Mouse (Mus musculus): ENCODE measurements at regions not wholly inside any gene's neighbourhood (a gene's known extent, or its start where the extent isn't known, plus 50 kb on each side); places are given as distances from the start of the nearest gene placed in this dataset.

- H3K9me3 ChIP-seq: no peaks in the 10 kb centered on the region
- no peak for ATAC-seq (ENCODE audit: low FRiP score, low read depth)
- 22% methylated on average over 5 of the region's 5 CpGs for WGBS
- H3K27me3 ChIP-seq (replicated peaks): no peaks in the 10 kb centered on the region
- no peak overlapping the region for H3K9ac ChIP-seq
- no peaks in the 10 kb centered on the region for H3K4me1 ChIP-seq
- H3K36me3 ChIP-seq: no peaks in the 10 kb centered on the region
- H3K27ac ChIP-seq: no peak overlapping the region
- H3K4me2 ChIP-seq (replicated peaks): no peak overlapping the region
- H3K4me3 ChIP-seq: no peak overlapping the region
Measured at GRCm38 (mm10) chr8:46898697-46899445, 87.8 kb upstream of the Enpp6 start.

GRCm38 (mm10) chr8:46900826-46901225, 85.9 kb upstream of the Enpp6 start:
- no peaks in the 10 kb centered on the region for H3K36me3 ChIP-seq
- H3K4me3 ChIP-seq: no peak overlapping the region
- no peak for ATAC-seq (ENCODE audit: low FRiP score, low read depth)
- no peaks in the 10 kb centered on the region for H3K4me1 ChIP-seq
- no peak overlapping the region for H3K4me2 ChIP-seq (replicated peaks)
- no peak overlapping the region for H3K9ac ChIP-seq
- H3K27ac ChIP-seq: no peak overlapping the region
- H3K9me3 ChIP-seq: no peaks in the 10 kb centered on the region
- WGBS: 82% methylated on average over 4 of the region's 4 CpGs
- no peaks in the 10 kb centered on the region for H3K27me3 ChIP-seq (replicated peaks)

GRCm38 (mm10) chr8:46904731-46905130, 82.0 kb upstream of the Enpp6 start:
- no peaks in the 10 kb centered on the region for H3K4me1 ChIP-seq
- no peak overlapping the region for H3K27ac ChIP-seq
- H3K9me3 ChIP-seq: no peaks in the 10 kb centered on the region
- no peak overlapping the region for H3K4me2 ChIP-seq (replicated peaks)
- H3K9ac ChIP-seq: no peak overlapping the region
- H3K4me3 ChIP-seq: no peak overlapping the region
- ATAC-seq (ENCODE audit: low FRiP score, low read depth): no peak
- H3K27me3 ChIP-seq (replicated peaks): no peaks in the 10 kb centered on the region
- 89% methylated on average over 3 of the region's 3 CpGs for whole genome bisulfite sequencing
- H3K36me3 ChIP-seq: no peaks in the 10 kb centered on the region

GRCm38 (mm10) chr8:46907390-46907789, 79.3 kb upstream of the Enpp6 start:
- ATAC-seq (ENCODE audit: low FRiP score, low read depth): no peak
- 29% methylated on average over 11 of the region's 11 CpGs for WGBS
- no peaks in the 10 kb centered on the region for H3K9me3 ChIP-seq
- no peak overlapping the region for H3K4me3 ChIP-seq
- H3K4me1 ChIP-seq: no peaks in the 10 kb centered on the region
- H3K4me2 ChIP-seq (replicated peaks): 0 out of 2 replicates have a peak overlapping the region, but pooled peaks have one; percentile 18
- no peak overlapping the region for H3K9ac ChIP-seq
- H3K27ac ChIP-seq: no peak overlapping the region
- no peaks in the 10 kb centered on the region for H3K27me3 ChIP-seq (replicated peaks)
- no peaks in the 10 kb centered on the region for H3K36me3 ChIP-seq

GRCm38 (mm10) chr8:46908186-46908585, 78.5 kb upstream of the Enpp6 start:
- no peak overlapping the region for H3K4me2 ChIP-seq (replicated peaks)
- no peak for ATAC-seq (ENCODE audit: low FRiP score, low read depth)
- H3K9ac ChIP-seq: no peak overlapping the region
- H3K9me3 ChIP-seq: no peaks in the 10 kb centered on the region
- H3K36me3 ChIP-seq: no peaks in the 10 kb centered on the region
- no peaks in the 10 kb centered on the region for H3K27me3 ChIP-seq (replicated peaks)
- 94% methylated on average over 4 of the region's 4 CpGs for WGBS
- H3K4me1 ChIP-seq: no peaks in the 10 kb centered on the region
- H3K4me3 ChIP-seq: no peak overlapping the region
- no peak overlapping the region for H3K27ac ChIP-seq

- H3K27ac ChIP-seq: no peak overlapping the region
- H3K4me3 ChIP-seq: no peak overlapping the region
- no peaks in the 10 kb centered on the region for H3K9me3 ChIP-seq
- no peaks in the 10 kb centered on the region for H3K4me1 ChIP-seq
- no peak overlapping the region for H3K4me2 ChIP-seq (replicated peaks)
- H3K36me3 ChIP-seq: no peaks in the 10 kb centered on the region
- ATAC-seq (ENCODE audit: low FRiP score, low read depth): no peak
- no peaks in the 10 kb centered on the region for H3K27me3 ChIP-seq (replicated peaks)
- WGBS: 55% methylated on average over 5 of the region's 5 CpGs
- no peak overlapping the region for H3K9ac ChIP-seq
Measured at GRCm38 (mm10) chr8:46913956-46914355, 72.7 kb upstream of the Enpp6 start.

- no peak overlapping the region for H3K9ac ChIP-seq
- H3K4me3 ChIP-seq: no peak overlapping the region
- peaks cover 6% of the 10 kb centered on the region for H3K4me1 ChIP-seq
- no peaks in the 10 kb centered on the region for H3K36me3 ChIP-seq
- no peak overlapping the region for H3K4me2 ChIP-seq (replicated peaks)
- no peak overlapping the region for H3K27ac ChIP-seq
- H3K27me3 ChIP-seq (replicated peaks): no peaks in the 10 kb centered on the region
- ATAC-seq (ENCODE audit: low FRiP score, low read depth): no peak
- H3K9me3 ChIP-seq: no peaks in the 10 kb centered on the region
- WGBS: 29% methylated on average over 3 of the region's 3 CpGs
Measured at GRCm38 (mm10) chr8:46920071-46920470, 66.6 kb upstream of the Enpp6 start.

GRCm38 (mm10) chr8:46921075-46921474, 65.6 kb upstream of the Enpp6 start:
- Histone ChIP-seq H3K9me3 (no peaks in the 10 kb centered on the region), H3K9ac (no peak overlapping the region), H3K36me3 (no peaks in the 10 kb centered on the region), H3K4me2 (replicated peaks) (no peak overlapping the region), H3K27ac (no peak overlapping the region), H3K4me1 (peaks cover 11% of the 10 kb centered on the region), H3K4me3 (no peak overlapping the region), H3K27me3 (replicated peaks) (no peaks in the 10 kb centered on the region)
- 96% methylated on average over 11 of the region's 11 CpGs for WGBS
- ATAC-seq (ENCODE audit: low FRiP score, low read depth): no peak

GRCm38 (mm10) chr8:46921585-46921984, 65.1 kb upstream of the Enpp6 start:
- Histone ChIP-seq H3K27me3 (replicated peaks) (no peaks in the 10 kb centered on the region), H3K36me3 (no peaks in the 10 kb centered on the region), H3K27ac (no peak overlapping the region), H3K4me2 (replicated peaks) (no peak overlapping the region), H3K4me3 (no peak overlapping the region), H3K9ac (no peak overlapping the region), H3K4me1 (peaks cover 11% of the 10 kb centered on the region), H3K9me3 (no peaks in the 10 kb centered on the region)
- no peak for ATAC-seq (ENCODE audit: low FRiP score, low read depth)
- 83% methylated on average over 7 of the region's 7 CpGs for WGBS

GRCm38 (mm10) chr8:46924787-46925548, 61.7 kb upstream of the Enpp6 start:
- ATAC-seq (ENCODE audit: low FRiP score, low read depth): 0 out of 2 replicates have a peak, but pooled peaks have one; percentile 29
- no peak overlapping the region for H3K27ac ChIP-seq
- no peaks in the 10 kb centered on the region for H3K27me3 ChIP-seq (replicated peaks)
- H3K4me2 ChIP-seq (replicated peaks): no peak overlapping the region
- H3K9ac ChIP-seq: no peak overlapping the region
- H3K4me3 ChIP-seq: no peak overlapping the region
- no peaks in the 10 kb centered on the region for H3K9me3 ChIP-seq
- 25% methylated on average over 13 of the region's 13 CpGs for WGBS
- H3K4me1 ChIP-seq: peaks cover 11% of the 10 kb centered on the region
- no peaks in the 10 kb centered on the region for H3K36me3 ChIP-seq

- H3K27me3 ChIP-seq (replicated peaks): no peaks in the 10 kb centered on the region
- H3K4me3 ChIP-seq: no peak overlapping the region
- H3K9ac ChIP-seq: no peak overlapping the region
- H3K27ac ChIP-seq: no peak overlapping the region
- no peak for ATAC-seq (ENCODE audit: low FRiP score, low read depth)
- H3K4me1 ChIP-seq: peaks cover 11% of the 10 kb centered on the region
- no peak overlapping the region for H3K4me2 ChIP-seq (replicated peaks)
- no peaks in the 10 kb centered on the region for H3K36me3 ChIP-seq
- H3K9me3 ChIP-seq: no peaks in the 10 kb centered on the region
- WGBS: 93% methylated on average over 6 of the region's 6 CpGs
Measured at GRCm38 (mm10) chr8:46928718-46929117, 58.0 kb upstream of the Enpp6 start.

- Histone ChIP-seq H3K4me2 (replicated peaks) (no peak overlapping the region), H3K4me1 (peaks cover 8% of the 10 kb centered on the region), H3K9me3 (no peaks in the 10 kb centered on the region), H3K9ac (no peak overlapping the region), H3K36me3 (no peaks in the 10 kb centered on the region), H3K4me3 (no peak overlapping the region), H3K27me3 (replicated peaks) (no peaks in the 10 kb centered on the region), H3K27ac (no peak overlapping the region)
- ATAC-seq (ENCODE audit: low FRiP score, low read depth): no peak
- 82% methylated on average over 6 of the region's 6 CpGs for WGBS
Measured at GRCm38 (mm10) chr8:46929678-46930077, 57.0 kb upstream of the Enpp6 start.
